In the genomic region with DNA sequence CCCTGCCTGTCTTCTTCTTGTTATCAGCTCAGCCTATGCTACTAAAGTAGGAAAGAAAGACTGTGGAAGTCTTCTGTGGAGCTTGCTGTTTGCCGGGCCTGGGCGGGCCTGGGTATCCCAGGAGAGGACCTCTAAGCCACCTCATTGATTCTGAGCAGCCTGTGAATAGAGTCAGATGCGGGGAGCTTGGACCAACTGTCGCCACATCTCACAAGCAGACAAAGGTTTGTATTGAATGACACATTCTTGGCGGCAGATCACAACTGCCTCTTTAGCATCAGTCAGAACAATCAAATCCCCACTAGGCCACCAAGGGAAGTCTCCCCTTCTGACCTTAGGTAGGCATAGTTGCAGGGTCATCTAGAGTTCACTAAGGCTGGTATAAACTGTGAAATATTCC, we compare ENCODE assay signal across 16 mouse cellular contexts. TPM values are rescaled to one million over a fixed set of nuclear protein-coding genes. Genes with fewer than 3 reads are reported as not detected.
DNase-seq lines count a peak whose midpoint lies in the region; ATAC-seq lines count a peak whose summit lies in the region.
"Had no signal": no experiment of that assay in that cellular context is flagged by ENCODE, and none has a peak within 500 bp of the region (broad histone marks: within the 10 kb centered on the region; RNA-seq: fewer than 3 reads in every experiment).

No protein-coding gene starts in this region.

- no peaks in the 10 kb centered on the region for H3K27me3 ChIP-seq in forebrain, embryonic 13.5 days
- H3K27me3 ChIP-seq in forebrain, embryonic 15.5 days: no peaks in the 10 kb centered on the region
- no peaks in the 10 kb centered on the region for H3K27me3 ChIP-seq in neural tube, embryonic 15.5 days (replicated peaks)
- H3K27me3 ChIP-seq in limb, embryonic 10.5 days (ENCODE audit: low read depth, poor library complexity, severe bottlenecking): no peaks in the 10 kb centered on the region

- intact Hi-C loops in gastrocnemius, postnatal 14 days (cut with DNase I; ENCODE audit: low total_unique reads): no loop called here

- 9% methylated on average over 5 of the region's 5 CpGs for WGBS in forebrain, embryonic 13.5 days
- WGBS in forebrain, embryonic 15.5 days: 8% methylated on average over 5 of the region's 5 CpGs
- 21% methylated on average over 5 of the region's 5 CpGs for WGBS in neural tube, embryonic 15.5 days
- WGBS in limb, embryonic 10.5 days: 70% methylated on average over 5 of the region's 5 CpGs

- H3K36me3 ChIP-seq in forebrain, embryonic 13.5 days (ENCODE audit: poor library complexity, severe bottlenecking): no peaks in the 10 kb centered on the region
- no peaks in the 10 kb centered on the region for H3K36me3 ChIP-seq in forebrain, embryonic 15.5 days
- no peaks in the 10 kb centered on the region for H3K36me3 ChIP-seq in neural tube, embryonic 15.5 days
- no peaks in the 10 kb centered on the region for H3K36me3 ChIP-seq in limb, embryonic 10.5 days
- H3K36me3 ChIP-seq: liver, embryonic 15.5 days had no signal

- no peak for ATAC-seq in forebrain, embryonic 13.5 days
- no peak for ATAC-seq in forebrain, embryonic 15.5 days (replicated peaks)
- no peak for ATAC-seq in neural tube, embryonic 15.5 days (ENCODE audit: low FRiP score)
- ATAC-seq: intestine, embryonic 16.5 days had no signal

- H3K9me3 ChIP-seq in forebrain, embryonic 13.5 days (replicated peaks): no peaks in the 10 kb centered on the region
- H3K9me3 ChIP-seq in forebrain, embryonic 15.5 days: no peaks in the 10 kb centered on the region
- no peaks in the 10 kb centered on the region for H3K9me3 ChIP-seq in neural tube, embryonic 15.5 days (replicated peaks)
- no peaks in the 10 kb centered on the region for H3K9me3 ChIP-seq in limb, embryonic 10.5 days (replicated peaks)
- H3K9me3 ChIP-seq: liver, embryonic 15.5 days had no signal

- H3K27ac ChIP-seq in forebrain, embryonic 13.5 days: 0 out of 2 replicates have a peak overlapping the region, but pooled peaks have one; percentile 19
- H3K27ac ChIP-seq in forebrain, embryonic 15.5 days (replicated peaks): no peak overlapping the region
- H3K27ac ChIP-seq in neural tube, embryonic 15.5 days (replicated peaks): no peak overlapping the region
- H3K27ac ChIP-seq in limb, embryonic 10.5 days: 0 out of 2 replicates have a peak overlapping the region, but pooled peaks have one; percentile 64
- H3K27ac ChIP-seq: liver, embryonic 15.5 days; macrophage had no signal

- H3K4me2 ChIP-seq in forebrain, embryonic 13.5 days: no peak overlapping the region
- no peak overlapping the region for H3K4me2 ChIP-seq in forebrain, embryonic 15.5 days (replicated peaks)
- H3K4me2 ChIP-seq in neural tube, embryonic 15.5 days: no peak overlapping the region
- H3K4me2 ChIP-seq: liver, embryonic 15.5 days had no signal

- DNase-seq in neural tube, embryonic 10.5 days (ENCODE audit: extremely low spot score, low spot score): peak; percentile 53
- no peak for DNase-seq in limb, embryonic 10.5 days (ENCODE audit: low spot score)
- no peak for DNase-seq in gastrocnemius, postnatal 14 days
- DNase-seq in lung, postnatal 10 days: no peak
- no peak for DNase-seq in thymus, postnatal 25 days
- DNase-seq: adrenal gland, postnatal 14 days; cerebellum, adult 2 months; gastrocnemius, postnatal 36 days; kidney, postnatal 36 days had no signal

- H3K9ac ChIP-seq in forebrain, embryonic 13.5 days: no peak overlapping the region
- no peak overlapping the region for H3K9ac ChIP-seq in forebrain, embryonic 15.5 days (replicated peaks)
- H3K9ac ChIP-seq in neural tube, embryonic 15.5 days (replicated peaks): no peak overlapping the region
- H3K9ac ChIP-seq: liver, embryonic 15.5 days had no signal

- H3K4me1 ChIP-seq in forebrain, embryonic 13.5 days: peaks cover 14% of the 10 kb centered on the region
- H3K4me1 ChIP-seq in forebrain, embryonic 15.5 days: 0 out of 2 replicates have a peak, but pooled peaks cover 16% of the 10 kb centered on the region
- H3K4me1 ChIP-seq in neural tube, embryonic 15.5 days: peaks cover 24% of the 10 kb centered on the region
- H3K4me1 ChIP-seq in limb, embryonic 10.5 days: peaks cover 51% of the 10 kb centered on the region

- no peak overlapping the region for H3K4me3 ChIP-seq in forebrain, embryonic 13.5 days
- no peak overlapping the region for H3K4me3 ChIP-seq in forebrain, embryonic 15.5 days
- no peak overlapping the region for H3K4me3 ChIP-seq in neural tube, embryonic 15.5 days (replicated peaks)
- H3K4me3 ChIP-seq in limb, embryonic 10.5 days: no peak overlapping the region
- H3K4me3 ChIP-seq: liver, embryonic 15.5 days had no signal

RNA-seq across cellular contexts. Expression of a gene that starts 9.2 kb away (rescaled TPM):
- polyA plus RNA-seq in forebrain, embryonic 13.5 days (2015; fragmentation: Nextera tagmentation; extraction: Ambion mirVana): 100 and 102 TPM in 2 replicates
- 72.6 and 76.4 TPM in 2 replicates for polyA plus RNA-seq in forebrain, embryonic 15.5 days (2015; fragmentation: Nextera tagmentation; extraction: Ambion mirVana)
- 64.5 and 81.0 TPM in 2 replicates for polyA plus RNA-seq in neural tube, embryonic 15.5 days (2015; fragmentation: Nextera tagmentation; extraction: Ambion mirVana)
- 165 and 175 TPM in 2 replicates for polyA plus RNA-seq in limb, embryonic 10.5 days (2016; fragmentation: Nextera tagmentation; extraction: Ambion mirVana)
- total RNA-seq in gastrocnemius, postnatal 14 days (2021): 10 to 100 TPM; 36.4 to 38.7 TPM

RNA-seq across cellular contexts. Expression of a gene that starts 11.3 kb away (rescaled TPM):
- polyA plus RNA-seq in forebrain, embryonic 13.5 days (2015; fragmentation: Nextera tagmentation; extraction: Ambion mirVana): 1.5 TPM in 1 of 2 replicates, not detected in the other
- polyA plus RNA-seq in forebrain, embryonic 15.5 days (2015; fragmentation: Nextera tagmentation; extraction: Ambion mirVana): 0.32 and 1.6 TPM in 2 replicates
- 1.4 and 10.6 TPM in 2 replicates for polyA plus RNA-seq in neural tube, embryonic 15.5 days (2015; fragmentation: Nextera tagmentation; extraction: Ambion mirVana)
- 6.8 and 8.0 TPM in 2 replicates for polyA plus RNA-seq in limb, embryonic 10.5 days (2016; fragmentation: Nextera tagmentation; extraction: Ambion mirVana)
- not detected for total RNA-seq in gastrocnemius, postnatal 14 days (2021)
- total RNA-seq: adrenal gland, postnatal 14 days; gastrocnemius, postnatal 36 days; left cerebral cortex, postnatal 10 days had no signal
- polyA plus RNA-seq: cerebellum, adult 2 months; macrophage had no signal

RNA-seq across cellular contexts. Expression of a gene that starts 25.5 kb away (rescaled TPM):
- 5.5 and 6.0 TPM in 2 replicates for polyA plus RNA-seq in forebrain, embryonic 13.5 days (2015; fragmentation: Nextera tagmentation; extraction: Ambion mirVana)
- polyA plus RNA-seq in forebrain, embryonic 15.5 days (2015; fragmentation: Nextera tagmentation; extraction: Ambion mirVana): 10.0 and 10.4 TPM in 2 replicates
- 22.1 and 24.3 TPM in 2 replicates for polyA plus RNA-seq in neural tube, embryonic 15.5 days (2015; fragmentation: Nextera tagmentation; extraction: Ambion mirVana)
- 8.2 TPM in 2 replicates for polyA plus RNA-seq in limb, embryonic 10.5 days (2016; fragmentation: Nextera tagmentation; extraction: Ambion mirVana)
- total RNA-seq in gastrocnemius, postnatal 14 days (2021): 10 to 100 TPM; 30.0 to 33.4 TPM

RNA-seq across cellular contexts. Expression of a gene that starts 49.4 kb away (rescaled TPM):
- 7.6 and 7.8 TPM in 2 replicates for polyA plus RNA-seq in forebrain, embryonic 13.5 days (2015; fragmentation: Nextera tagmentation; extraction: Ambion mirVana)
- 7.0 TPM in 2 replicates for polyA plus RNA-seq in forebrain, embryonic 15.5 days (2015; fragmentation: Nextera tagmentation; extraction: Ambion mirVana)
- polyA plus RNA-seq in neural tube, embryonic 15.5 days (2015; fragmentation: Nextera tagmentation; extraction: Ambion mirVana): 6.5 and 8.5 TPM in 2 replicates
- 7.1 and 10.3 TPM in 2 replicates for polyA plus RNA-seq in limb, embryonic 10.5 days (2016; fragmentation: Nextera tagmentation; extraction: Ambion mirVana)
- 1 to 10 TPM; 2.1 to 3.3 TPM for total RNA-seq in gastrocnemius, postnatal 14 days (2021)

Comparison
In these comparisons a context has a peak if more than half of its experiments do, and no peak if none do; other contexts are left out.
1. H3K27ac ChIP-seq: peak in forebrain, embryonic 13.5 days (single experiment) and limb, embryonic 10.5 days (single experiment); none in forebrain, embryonic 15.5 days (single experiment) and neural tube, embryonic 15.5 days (single experiment).